Mouse (Mus musculus) CH12.LX (cell line): ENCODE results near the gene Ush2a. TPM values are rescaled to one million over a fixed set of nuclear protein-coding genes. Genes with fewer than 3 reads are reported as not detected.

ENCODE experiments used
- DNase-seq: peaks from one replicate; pipeline ENCODE4 v3.0.0-alpha.2; 2013; ENCODE audit errors: extremely low read depth
- H3K27ac ChIP-seq: 2 replicates; pipeline ENCODE4 v1.5.1; 2012; ENCODE audit warnings: low read depth, mild to moderate bottlenecking, control low read depth, moderate library complexity; ENCODE audit not compliant: insufficient read depth
- H3K27me3 ChIP-seq: replicated peaks from 2 replicates; pipeline ENCODE3; 2012; ENCODE audit warnings: inconsistent platforms
- H3K36me3 ChIP-seq, 2 experiments: replicated peaks in 1 of 2; 2 replicates each; pipeline versions ENCODE3 to v1.6.1; 2012; ENCODE audit warnings: inconsistent platforms in 1 of 2, low read length in 1 of 2, mild to moderate bottlenecking in 1 of 2, mixed read lengths in 1 of 2, moderate library complexity in 1 of 2; ENCODE audit not compliant: control insufficient read depth in 1 of 2, insufficient read depth in 1 of 2
- H3K4me1 ChIP-seq, 2 experiments: 2 replicates each; pipeline ENCODE4 v1.6.1; 2012; ENCODE audit warnings: inconsistent platforms in 1 of 2, moderate library complexity in 1 of 2; ENCODE audit not compliant: insufficient read depth in 2 of 2, control insufficient read depth in 1 of 2
- H3K4me2 ChIP-seq: 2 replicates; pipeline ENCODE4 v1.6.1; 2012; ENCODE audit warnings: low read depth, mild to moderate bottlenecking, control low read depth; ENCODE audit not compliant: poor library complexity, insufficient read depth, severe bottlenecking
- H3K4me3 ChIP-seq, 3 experiments: fragments of 150-350 bp in 1 of 3; sonication (generic) in 1 of 3; replicated peaks in 1 of 3; 2 replicates each; pipeline versions ENCODE3 to v1.5.1; 2011 to 2012; ENCODE audit warnings: low read depth in 2 of 3, low read length in 2 of 3, mild to moderate bottlenecking in 2 of 3, moderate library complexity in 2 of 3, control low read depth in 1 of 3, improper control_type of control experiment in 1 of 3, inconsistent platforms in 1 of 3, mixed read lengths in 1 of 3; ENCODE audit not compliant: poor library complexity in 1 of 3
- H3K79me2 ChIP-seq: replicated peaks from 2 replicates; pipeline ENCODE4 v1.6.1; 2012; ENCODE audit warnings: mild to moderate bottlenecking, moderate library complexity; ENCODE audit not compliant: control insufficient read depth, poor library complexity, insufficient read depth, severe bottlenecking; ENCODE audit errors: extremely low read depth
- H3K9ac ChIP-seq: 2 replicates; pipeline ENCODE4 v1.6.1; 2012; ENCODE audit warnings: low read depth, mild to moderate bottlenecking, control low read depth, moderate library complexity; ENCODE audit not compliant: insufficient read depth
- H3K9me3 ChIP-seq: replicated peaks from 2 replicates; pipeline ENCODE3; 2012; ENCODE audit warnings: low read length, inconsistent platforms, mixed read lengths
- CHD2 ChIP-seq: IDR thresholded peaks from 2 replicates; pipeline ENCODE4 v1.6.1; 2011; ENCODE audit warnings: low read length, improper control_type of control experiment
- E2F4 ChIP-seq: IDR thresholded peaks from 2 replicates; pipeline ENCODE4 v1.6.1; 2011; ENCODE audit warnings: low read depth, low read length, improper control_type of control experiment; ENCODE audit not compliant: insufficient replicate concordance
- EP300 ChIP-seq: IDR thresholded peaks from 2 replicates; pipeline ENCODE4 v1.6.1; 2011; ENCODE audit warnings: low read length, improper control_type of control experiment
- ETS1 ChIP-seq: conservative IDR thresholded peaks from 2 replicates; pipeline ENCODE4 v1.6.1; 2012; ENCODE audit warnings: low read depth, mild to moderate bottlenecking, inconsistent platforms, low read length, improper control_type of control experiment, moderate library complexity
- IRF4 ChIP-seq: IDR thresholded peaks from 2 replicates; pipeline ENCODE4 v1.6.1; 2014; ENCODE audit warnings: low read depth, mild to moderate bottlenecking, inconsistent platforms, low read length, improper control_type of control experiment
- JUN ChIP-seq: IDR thresholded peaks from 2 replicates; pipeline ENCODE4 v1.6.1; 2011; ENCODE audit warnings: low read depth, mild to moderate bottlenecking, low read length, improper control_type of control experiment, moderate library complexity; ENCODE audit not compliant: insufficient read depth
- KAT2A ChIP-seq: IDR thresholded peaks from 2 replicates; pipeline ENCODE4 v1.6.1; 2012; ENCODE audit warnings: low read length, improper control_type of control experiment, inconsistent platforms; ENCODE audit not compliant: insufficient replicate concordance
- MAZ ChIP-seq: IDR thresholded peaks from 2 replicates; pipeline ENCODE4 v1.6.1; 2012; ENCODE audit warnings: low read depth, mild to moderate bottlenecking, inconsistent platforms, low read length, improper control_type of control experiment, moderate library complexity
- MXI1 ChIP-seq: IDR thresholded peaks from 2 replicates; pipeline ENCODE4 v1.6.1; 2011; ENCODE audit warnings: mild to moderate bottlenecking, low read depth, low read length, improper control_type of control experiment
- PAX5 ChIP-seq: IDR thresholded peaks from 2 replicates; pipeline ENCODE4 v1.6.1; 2012; ENCODE audit warnings: low read length, inconsistent platforms, mixed read lengths
- POLR2A ChIP-seq: IDR thresholded peaks from 2 replicates; pipeline ENCODE4 v1.6.1; 2011; ENCODE audit warnings: low read depth, mild to moderate bottlenecking, improper control_type of control experiment, low read length
- RAD21 ChIP-seq: IDR thresholded peaks from 2 replicates; pipeline ENCODE4 v1.6.1; 2011; ENCODE audit warnings: low read depth, mild to moderate bottlenecking, low read length, improper control_type of control experiment, moderate library complexity
- RCOR1 ChIP-seq: conservative IDR thresholded peaks from 2 replicates; pipeline ENCODE4 v1.6.1; 2012; ENCODE audit warnings: low read depth, mild to moderate bottlenecking, inconsistent platforms, low read length, improper control_type of control experiment
- TCF12 ChIP-seq: IDR thresholded peaks from 2 replicates; pipeline ENCODE4 v1.6.1; 2014; ENCODE audit warnings: low read depth, mild to moderate bottlenecking, inconsistent platforms, low read length, improper control_type of control experiment
- USF2 ChIP-seq: conservative IDR thresholded peaks from 2 replicates; pipeline ENCODE4 v1.6.1; 2011; ENCODE audit warnings: low read depth, low read length, improper control_type of control experiment
- ZC3H11A ChIP-seq: IDR thresholded peaks from 2 replicates; pipeline ENCODE4 v1.6.1; 2012; ENCODE audit warnings: low read depth, mild to moderate bottlenecking, inconsistent platforms, low read length, improper control_type of control experiment
- ZKSCAN1 ChIP-seq: IDR thresholded peaks from 2 replicates; pipeline ENCODE4 v1.6.1; 2012; ENCODE audit warnings: low read depth, inconsistent platforms, low read length, improper control_type of control experiment, borderline replicate concordance
- ZMIZ1 ChIP-seq: IDR thresholded peaks from 2 replicates; pipeline ENCODE4 v1.6.1; 2012; ENCODE audit warnings: low read depth, mild to moderate bottlenecking, inconsistent platforms, low read length, improper control_type of control experiment
- dilution Hi-C: fragments of 300-500 bp; cut with MboI; formaldehyde crosslinking; loops from 2 replicates; pipeline ENCODE4 v1.14.3; 2020; ENCODE audit warnings: low sequenced_read_pairs; ENCODE audit not compliant: extremely low pct_unique_long_range_greater_than_20kb, extremely low pct_ligation_motif_present
- in situ Hi-C: fragments of 300-500 bp; cut with MboI; formaldehyde crosslinking; loops from 3 replicates; pipeline ENCODE4 v1.14.3; 2019; ENCODE audit warnings: low sequenced_read_pairs, low pct_ligation_motif_present, low pct_unique_long_range_greater_than_20kb, mixed read lengths
- polyA plus RNA-seq: library from polyadenylated mRNA; unstranded; fragments of >175 nt; gene quantifications from 2 replicates; pipeline ENCODE4 v1.2.1, GENCODE M21; 2012; ENCODE audit warnings: low read depth; ENCODE audit not compliant: insufficient read length
- total RNA-seq, 2 experiments: library from RNA; depleted of rRNA; stranded (reverse); fragments of 300-350 nt in 1 of 2; fragments of >200 nt in 1 of 2; gene quantifications; 2 replicates each; pipeline ENCODE4 v1.2.3; 2012 to 2014

Ush2a gene
- total and polyA plus RNA-seq, 3 experiments = not detected

DNA sequence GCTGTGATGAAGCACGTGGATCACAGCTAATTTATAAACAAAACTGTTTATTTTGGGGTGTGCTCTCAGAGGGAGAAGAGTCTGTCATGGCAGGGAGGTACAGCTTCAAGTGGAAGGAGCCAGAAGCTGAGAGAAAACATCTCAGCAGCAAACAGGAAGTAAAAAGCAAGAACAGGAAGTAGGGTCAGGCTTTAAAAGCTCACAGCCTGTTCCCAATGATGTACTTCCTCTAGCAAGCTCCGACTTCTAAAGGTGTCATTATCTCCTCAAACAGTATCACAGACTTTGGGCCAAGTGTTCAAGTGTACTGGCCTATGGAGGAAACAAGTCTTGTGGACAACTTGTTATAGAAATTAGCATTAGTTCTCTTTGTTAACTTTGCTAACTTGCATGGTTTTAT is 85.9 kb downstream of the Ush2a start:
- in situ Hi-C loops = no loop called here
- Histone ChIP-seq H3K4me2 (no peak overlapping the region), H3K27me3 (no peaks in the 10 kb centered on the region), H3K9ac (no peak overlapping the region), H3K4me1 (no peaks in the 10 kb centered on the region), H3K9me3 (peaks cover 44% of the 10 kb centered on the region), H3K79me2 (no peaks in the 10 kb centered on the region), H3K27ac (no peak overlapping the region), H3K36me3 (no peaks in the 10 kb centered on the region), H3K4me3 (no peak overlapping the region)
- dilution Hi-C loops = no loop called here
- TF ChIP-seq ZC3H11A = no peak
- TF ChIP-seq ZMIZ1 = no peak
- TF ChIP-seq RAD21 = no peak
- no peak for TF ChIP-seq KAT2A
- no peak for TF ChIP-seq TCF12
- TF ChIP-seq MXI1 = no peak
- no peak for TF ChIP-seq E2F4
- TF ChIP-seq POLR2A = no peak
- no peak for TF ChIP-seq USF2
- no peak for TF ChIP-seq CHD2
- no peak for TF ChIP-seq RCOR1
- no peak for DNase-seq

DNA sequence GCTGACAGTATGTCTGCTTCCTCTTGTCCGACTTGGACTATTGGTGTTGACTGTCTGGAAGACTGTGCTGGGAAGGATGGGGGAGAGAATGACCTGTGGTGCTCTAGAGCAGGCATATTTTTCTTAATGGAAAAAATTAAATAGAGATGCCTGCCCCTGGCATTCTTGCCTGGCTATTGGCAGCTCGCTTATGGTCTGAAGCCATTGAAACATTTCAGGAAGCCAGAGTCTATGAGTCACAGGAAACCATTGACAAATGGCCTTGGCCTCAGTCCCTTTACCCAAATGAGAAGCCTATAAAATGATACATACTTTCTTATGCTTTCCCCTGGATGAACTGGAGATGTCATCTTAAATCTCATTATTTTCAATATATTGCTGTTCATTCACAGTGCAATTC is 92.9 kb downstream of the Ush2a start:
- TF ChIP-seq EP300 (no peak), MAZ (no peak), ETS1 (no peak), JUN (no peak), ZKSCAN1 (no peak), PAX5 (no peak), IRF4 (no peak)
- H3K9me3 ChIP-seq = peaks cover 57% of the 10 kb centered on the region
- H3K9ac ChIP-seq = no peak overlapping the region
- no peak overlapping the region for H3K4me3 ChIP-seq
- H3K4me2 ChIP-seq = no peak overlapping the region
- H3K36me3 ChIP-seq = no peaks in the 10 kb centered on the region
- no peak for DNase-seq
- H3K27ac ChIP-seq = no peak overlapping the region
- dilution Hi-C loops = no loop called here
- H3K79me2 ChIP-seq = no peaks in the 10 kb centered on the region
- H3K4me1 ChIP-seq = no peaks in the 10 kb centered on the region
- H3K27me3 ChIP-seq = no peaks in the 10 kb centered on the region
- in situ Hi-C loops = no loop called here
